Mouse (Mus musculus) NIH3T3 (cell line): ENCODE results near the gene Strbp.

Experiments
- DNase-seq: peaks from one replicate; pipeline ENCODE4 v3.0.0-alpha.2; 2012; ENCODE audit warnings: low read depth

The Strbp gene

GRCm38 (mm10) chr2:37702301-37703172, 1.1 kb downstream of the Strbp start:
- DNase-seq = no peak

- DNase-seq = no peak
Measured at GRCm38 (mm10) chr2:37689064-37689615, 14.5 kb downstream of the Strbp start.

- DNase-seq = no peak
Measured at GRCm38 (mm10) chr2:37687031-37687430, 16.6 kb downstream of the Strbp start.

- DNase-seq = no peak
Measured at GRCm38 (mm10) chr2:37684864-37685263, 18.8 kb downstream of the Strbp start.

GRCm38 (mm10) chr2:37682197-37682811, 21.4 kb downstream of the Strbp start:
- DNase-seq = peak; percentile 45

- DNase-seq = no peak
Measured at GRCm38 (mm10) chr2:37651086-37651485, 52.6 kb downstream of the Strbp start.

GRCm38 (mm10) chr2:37649590-37649989, 54.1 kb downstream of the Strbp start:
- no peak for DNase-seq

GRCm38 (mm10) chr2:37648966-37649365, 54.7 kb downstream of the Strbp start:
- DNase-seq = no peak

GRCm38 (mm10) chr2:37623343-37623742, 80.3 kb downstream of the Strbp start:
- no peak for DNase-seq

- no peak for DNase-seq
Measured at GRCm38 (mm10) chr2:37587919-37588318, 115.7 kb downstream of the Strbp start.

- DNase-seq = no peak
Measured at GRCm38 (mm10) chr2:37578185-37578584, 125.5 kb downstream of the Strbp start.

GRCm38 (mm10) chr2:37576661-37577060, 127.0 kb downstream of the Strbp start:
- DNase-seq = no peak

- peak; percentile 76 for DNase-seq
Measured at GRCm38 (mm10) chr2:37572141-37572540, 131.5 kb downstream of the Strbp start.

- DNase-seq = no peak
Measured at GRCm38 (mm10) chr2:37570703-37571102, 133.0 kb downstream of the Strbp start.

- no peak for DNase-seq
Measured at GRCm38 (mm10) chr2:37569888-37570287, 133.8 kb downstream of the Strbp start.

GRCm38 (mm10) chr2:37566035-37566434, 137.6 kb downstream of the Strbp start:
- no peak for DNase-seq

- DNase-seq = no peak
Measured at GRCm38 (mm10) chr2:37565579-37565978, 138.1 kb downstream of the Strbp start.

GRCm38 (mm10) chr2:37556366-37556765, 147.3 kb downstream of the Strbp start:
- no peak for DNase-seq

- DNase-seq = no peak
Measured at GRCm38 (mm10) chr2:37549346-37550012, 154.2 kb downstream of the Strbp start.

GRCm38 (mm10) chr2:37531639-37532038, 172.0 kb downstream of the Strbp start:
- DNase-seq = peak; percentile 4

- no peak for DNase-seq
Measured at GRCm38 (mm10) chr2:37530766-37531165, 172.9 kb downstream of the Strbp start.

GRCm38 (mm10) chr2:37529397-37529796, 174.3 kb downstream of the Strbp start:
- no peak for DNase-seq

GRCm38 (mm10) chr2:37527587-37527986, 176.1 kb downstream of the Strbp start:
- DNase-seq = peak; percentile 5
